Mouse (Mus musculus) embryonic fibroblast, embryonic 13.5 days (primary cell): Measurements from ENCODE around the gene Tmem175.

ENCODE experiments used
- CTCF ChIP-seq: IDR thresholded peaks from 2 replicates; pipeline ENCODE4 v1.5.1; 2011; ENCODE audit warnings: mild to moderate bottlenecking, control low read depth, low read length, moderate library complexity, borderline replicate concordance; ENCODE audit not compliant: insufficient read depth
- POLR2A ChIP-seq: IDR thresholded peaks from 2 replicates; pipeline ENCODE4 v1.6.1; 2011; ENCODE audit warnings: low read depth, mild to moderate bottlenecking, control low read depth, low read length, moderate library complexity

- TF ChIP-seq CTCF (no peak), POLR2A (no peak)
Measured at GRCm38 (mm10) chr5:108675251-108675816, 45.8 kb downstream of the Tmem175 start, which contains the start of gene Slc26a1.
